Mouse (Mus musculus) hindbrain, embryonic 15.5 days (tissue): ENCODE measurements around the gene Arrb2. TPM values are rescaled to one million over a fixed set of nuclear protein-coding genes. Genes with fewer than 3 reads are reported as not detected.

ENCODE experiments used
- ATAC-seq: fragments of 200-750 bp; cut with Nextera tagmentation; 2 replicates; pipeline ENCODE4 v1.8.0; 2017; ENCODE audit warnings: low read depth, moderate number of reproducible peaks, moderate TSS enrichment; ENCODE audit not compliant: low FRiP score
- H3K27ac ChIP-seq: fragments of 300-500 bp; sonication (generic); replicated peaks from 2 replicates; pipeline ENCODE4 v1.5.1; 2015; ENCODE audit warnings: mild to moderate bottlenecking, inconsistent platforms
- H3K27me3 ChIP-seq: fragments of 300-500 bp; sonication (generic); 2 replicates; pipeline ENCODE4 v1.6.1; 2015; ENCODE audit warnings: control low read depth, inconsistent platforms
- H3K36me3 ChIP-seq: fragments of 300-500 bp; sonication (generic); 2 replicates; pipeline ENCODE4 v1.6.1; 2015; ENCODE audit warnings: control low read depth, inconsistent platforms
- H3K4me1 ChIP-seq: fragments of 300-500 bp; sonication (generic); replicated peaks from 2 replicates; pipeline ENCODE4 v1.6.1; 2015; ENCODE audit warnings: control low read depth, inconsistent platforms
- H3K4me2 ChIP-seq: fragments of 300-500 bp; sonication (generic); 2 replicates; pipeline ENCODE4 v1.6.1; 2015; ENCODE audit warnings: moderate library complexity, mild to moderate bottlenecking, inconsistent platforms
- H3K4me3 ChIP-seq: fragments of 300-500 bp; sonication (generic); 2 replicates; pipeline ENCODE4 v1.5.1; 2015; ENCODE audit warnings: mild to moderate bottlenecking, inconsistent platforms
- H3K9ac ChIP-seq: fragments of 300-500 bp; sonication (generic); 2 replicates; pipeline ENCODE4 v1.6.1; 2015; ENCODE audit warnings: inconsistent platforms
- H3K9me3 ChIP-seq: fragments of 300-500 bp; sonication (generic); 2 replicates; pipeline ENCODE4 v1.6.1; 2016; ENCODE audit warnings: control low read depth, inconsistent platforms
- WGBS: fragments of 180-500 bp; shearing (Covaris S2); methylation state at CpG from one replicate; pipeline ENCODE4 v1.1.7; 2015; 5-methylcytosine and 5-hydroxymethylcytosine counted together
- polyA plus RNA-seq: library from polyadenylated mRNA; unstranded; fragments of >200 nt; fragmentation: Nextera tagmentation; extraction: Ambion mirVana; gene quantifications from 2 replicates; pipeline ENCODE4 v1.2.1, GENCODE M21; 2015

Gene Arrb2
- polyA plus RNA-seq, 1 experiment from 2014 or later: 57.5 TPM

GRCm38 (mm10) chr11:70431574-70431973, 861 bp upstream of the Arrb2 start:
- no peak for ATAC-seq
- Histone ChIP-seq H3K4me3 (peak overlapping the region; percentile 82), H3K27me3 (no peaks in the 10 kb centered on the region), H3K36me3 (peaks cover 7% of the 10 kb centered on the region), H3K27ac (peak overlapping the region; percentile 93), H3K9me3 (no peaks in the 10 kb centered on the region), H3K4me2 (peak overlapping the region; percentile 78), H3K9ac (peak overlapping the region; percentile 15; the same call in 1 of the 2 replicates), H3K4me1 (peaks cover 36% of the 10 kb centered on the region)
- 22% methylated on average over 5 of the region's 5 CpGs for WGBS

DNA sequence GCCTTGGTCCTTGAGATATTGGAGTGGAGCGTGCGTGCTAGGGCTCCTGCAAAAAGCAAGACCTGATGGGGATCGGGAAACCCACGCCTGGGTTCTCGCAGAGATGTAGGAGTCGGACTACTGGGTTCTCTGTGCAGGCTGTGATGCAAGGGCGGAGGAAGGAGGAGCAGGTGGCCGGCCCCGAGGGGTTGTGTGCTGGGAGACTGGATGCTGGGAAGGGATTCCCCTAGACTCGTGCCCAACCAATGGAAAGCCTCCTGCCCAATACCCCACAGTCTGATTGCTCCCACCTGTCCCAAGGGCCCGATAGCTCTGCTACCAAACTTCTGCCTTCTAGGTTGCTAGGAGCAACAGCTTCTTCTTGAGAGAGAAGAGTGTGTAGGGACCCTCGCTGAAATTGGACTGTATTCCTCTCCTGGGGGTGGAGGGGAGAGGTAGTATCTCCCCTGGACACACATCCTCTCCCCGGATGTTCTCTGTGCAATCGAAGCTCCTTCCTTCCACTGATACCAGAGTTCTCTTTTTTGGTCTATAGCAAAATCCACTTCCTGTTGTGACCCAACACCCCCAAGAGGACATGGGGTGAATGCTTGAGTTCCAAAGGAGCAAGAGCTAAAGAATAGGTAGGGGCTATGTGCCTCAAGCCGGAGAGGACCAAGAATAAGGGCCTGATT, 597 bp downstream of the Arrb2 start:
- peak overlapping the region; percentile 78 for H3K4me2 ChIP-seq
- ATAC-seq: no peak; the same call in none of the 2 replicates

GRCm38 (mm10) chr11:70433569-70433943, 1.1 kb downstream of the Arrb2 start:
- peak overlapping the region; percentile 90 for H3K9ac ChIP-seq
- peaks cover 25% of the 10 kb centered on the region for H3K36me3 ChIP-seq
- peaks cover 36% of the 10 kb centered on the region for H3K4me1 ChIP-seq
- H3K4me2 ChIP-seq: peak overlapping the region; percentile 78
- WGBS: 67% methylated on average over 1 of the region's 1 CpGs
- no peaks in the 10 kb centered on the region for H3K27me3 ChIP-seq
- no peaks in the 10 kb centered on the region for H3K9me3 ChIP-seq
- peak overlapping the region; percentile 82 for H3K4me3 ChIP-seq
- no peak for ATAC-seq
- H3K27ac ChIP-seq: no peak overlapping the region

More for the DNA sequence above, 597 bp downstream of the Arrb2 start:
- peak overlapping the region; percentile 82 for H3K4me3 ChIP-seq
- peaks cover 20% of the 10 kb centered on the region for H3K36me3 ChIP-seq
- H3K9me3 ChIP-seq: no peaks in the 10 kb centered on the region
- peak overlapping the region; percentile 90 for H3K9ac ChIP-seq
- peak overlapping the region; percentile 93 for H3K27ac ChIP-seq
- H3K4me1 ChIP-seq: peaks cover 36% of the 10 kb centered on the region
- H3K27me3 ChIP-seq: no peaks in the 10 kb centered on the region
- 6% methylated on average over 15 of the region's 15 CpGs for WGBS

- peak overlapping the region; percentile 82 for H3K4me3 ChIP-seq
- H3K9ac ChIP-seq: peak overlapping the region; percentile 90
- H3K4me1 ChIP-seq: peaks cover 36% of the 10 kb centered on the region
- no peak for ATAC-seq
- H3K27me3 ChIP-seq: no peaks in the 10 kb centered on the region
- H3K36me3 ChIP-seq: peaks cover 29% of the 10 kb centered on the region
- peak overlapping the region; percentile 78 for H3K4me2 ChIP-seq
- no peak overlapping the region for H3K27ac ChIP-seq
- WGBS: 93% methylated on average over 3 of the region's 3 CpGs
- no peaks in the 10 kb centered on the region for H3K9me3 ChIP-seq
These were observed 1.5 kb downstream of the Arrb2 start for GRCm38 (mm10) chr11:70433951-70434350.

GRCm38 (mm10) chr11:70435476-70435875, 3.0 kb downstream of the Arrb2 start:
- Histone ChIP-seq H3K27ac (no peak overlapping the region), H3K4me3 (no peak overlapping the region), H3K27me3 (no peaks in the 10 kb centered on the region), H3K4me2 (no peak overlapping the region), H3K9ac (no peak overlapping the region), H3K9me3 (no peaks in the 10 kb centered on the region), H3K4me1 (peaks cover 35% of the 10 kb centered on the region), H3K36me3 (peaks cover 44% of the 10 kb centered on the region)
- ATAC-seq: no peak
- 75% methylated on average over 5 of the region's 5 CpGs for WGBS

DNA sequence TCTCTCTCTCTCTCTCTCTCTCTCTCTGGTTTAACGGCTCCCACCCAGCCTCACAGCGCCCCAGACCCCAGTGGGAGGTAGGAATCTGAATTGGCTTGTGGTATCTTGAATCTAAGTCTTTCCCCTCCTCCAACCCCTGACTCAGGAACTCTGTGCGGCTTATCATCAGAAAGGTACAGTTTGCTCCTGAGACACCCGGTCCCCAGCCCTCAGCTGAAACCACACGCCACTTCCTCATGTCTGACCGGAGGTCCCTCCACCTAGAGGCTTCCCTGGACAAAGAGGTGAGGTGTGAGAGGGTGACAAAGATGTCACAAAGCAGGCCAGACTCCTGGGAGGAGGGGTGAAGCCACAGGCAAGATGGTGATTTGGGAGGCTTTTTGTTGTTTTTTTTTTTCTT, 5.0 kb downstream of the Arrb2 start:
- WGBS: 95% methylated on average over 6 of the region's 6 CpGs
- Histone ChIP-seq H3K4me3 (no peak overlapping the region), H3K27me3 (no peaks in the 10 kb centered on the region), H3K27ac (no peak overlapping the region), H3K9ac (no peak overlapping the region), H3K4me2 (no peak overlapping the region), H3K4me1 (peaks cover 23% of the 10 kb centered on the region), H3K9me3 (no peaks in the 10 kb centered on the region), H3K36me3 (peaks cover 56% of the 10 kb centered on the region)
- no peak for ATAC-seq

- peaks cover 14% of the 10 kb centered on the region for H3K4me1 ChIP-seq
- no peak overlapping the region for H3K27ac ChIP-seq
- no peaks in the 10 kb centered on the region for H3K9me3 ChIP-seq
- no peak for ATAC-seq
- H3K9ac ChIP-seq: no peak overlapping the region
- H3K36me3 ChIP-seq: peaks cover 58% of the 10 kb centered on the region
- 94% methylated on average over 7 of the region's 7 CpGs for WGBS
- no peaks in the 10 kb centered on the region for H3K27me3 ChIP-seq
- H3K4me2 ChIP-seq: no peak overlapping the region
- no peak overlapping the region for H3K4me3 ChIP-seq
These were observed 6.4 kb downstream of the Arrb2 start for GRCm38 (mm10) chr11:70438728-70439374.

DNA sequence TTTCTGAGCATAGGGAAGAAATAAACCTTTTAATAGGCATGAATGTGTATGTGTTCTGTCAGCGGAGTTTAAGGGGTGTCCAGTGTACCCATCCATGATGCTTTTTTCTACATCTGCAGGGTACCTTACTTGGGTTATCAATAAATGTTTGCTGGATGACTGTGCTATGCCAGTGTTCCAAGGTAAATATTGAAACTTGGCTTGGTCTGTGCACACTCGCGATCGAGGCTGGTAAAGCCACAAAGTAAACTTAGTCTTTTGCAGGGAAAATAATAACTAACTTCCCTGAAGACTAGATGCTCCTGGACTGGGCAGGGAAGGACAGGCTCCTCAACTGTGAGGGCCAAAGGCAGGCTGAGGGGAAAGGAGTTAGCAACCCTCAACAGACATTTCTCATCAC, 8.2 kb downstream of the Arrb2 start:
- Histone ChIP-seq H3K9ac (no peak overlapping the region), H3K9me3 (no peaks in the 10 kb centered on the region), H3K4me3 (no peak overlapping the region), H3K36me3 (peaks cover 58% of the 10 kb centered on the region), H3K4me2 (no peak overlapping the region), H3K27ac (no peak overlapping the region), H3K27me3 (no peaks in the 10 kb centered on the region), H3K4me1 (no peaks in the 10 kb centered on the region)
- ATAC-seq: no peak
- WGBS: 97% methylated on average over 4 of the region's 4 CpGs

- Histone ChIP-seq H3K27me3 (no peaks in the 10 kb centered on the region), H3K36me3 (peaks cover 48% of the 10 kb centered on the region), H3K9me3 (no peaks in the 10 kb centered on the region), H3K4me2 (no peak overlapping the region), H3K9ac (no peak overlapping the region), H3K4me1 (no peaks in the 10 kb centered on the region), H3K27ac (no peak overlapping the region), H3K4me3 (no peak overlapping the region)
- WGBS: 93% methylated on average over 7 of the region's 7 CpGs
- ATAC-seq: no peak
These were observed 9.4 kb downstream of the Arrb2 start for GRCm38 (mm10) chr11:70441882-70442281.

DNA sequence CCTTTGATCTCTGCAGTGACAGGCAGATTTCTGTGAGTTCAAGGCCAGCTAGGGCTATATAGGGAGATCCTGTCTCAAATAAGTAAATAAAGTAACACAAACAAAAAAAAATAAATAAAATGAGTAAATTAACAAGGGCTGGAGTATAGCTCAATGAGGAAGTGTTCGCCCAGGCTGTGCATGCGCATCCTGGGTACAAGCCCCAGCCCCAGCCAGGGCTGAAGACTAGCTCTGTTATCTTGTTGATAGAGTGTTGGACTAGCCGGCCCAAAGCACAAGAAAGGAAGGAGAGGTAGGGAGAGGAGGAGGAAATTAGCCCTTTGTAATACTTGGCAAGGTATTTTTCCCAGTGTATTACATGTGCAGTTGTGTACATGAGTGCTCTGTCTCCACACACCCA, 11.5 kb downstream of the Arrb2 start:
- WGBS: 88% methylated on average over 3 of the region's 3 CpGs
- no peak for ATAC-seq
- H3K9me3 ChIP-seq: no peaks in the 10 kb centered on the region
- no peak overlapping the region for H3K4me3 ChIP-seq
- H3K4me2 ChIP-seq: no peak overlapping the region
- no peaks in the 10 kb centered on the region for H3K4me1 ChIP-seq
- no peak overlapping the region for H3K9ac ChIP-seq
- H3K36me3 ChIP-seq: peaks cover 29% of the 10 kb centered on the region
- H3K27ac ChIP-seq: no peak overlapping the region
- no peaks in the 10 kb centered on the region for H3K27me3 ChIP-seq

- Histone ChIP-seq H3K27ac (no peak overlapping the region), H3K9ac (no peak overlapping the region), H3K27me3 (no peaks in the 10 kb centered on the region), H3K4me2 (no peak overlapping the region), H3K4me3 (no peak overlapping the region), H3K4me1 (no peaks in the 10 kb centered on the region), H3K36me3 (peaks cover 22% of the 10 kb centered on the region), H3K9me3 (no peaks in the 10 kb centered on the region)
- no peak for ATAC-seq
- WGBS: 84% methylated on average over 6 of the region's 6 CpGs
These were observed 12.2 kb downstream of the Arrb2 start for GRCm38 (mm10) chr11:70444667-70445066.

GRCm38 (mm10) chr11:70446756-70447155, 14.3 kb downstream of the Arrb2 start:
- no peak overlapping the region for H3K4me2 ChIP-seq
- H3K4me3 ChIP-seq: no peak overlapping the region
- no peak overlapping the region for H3K9ac ChIP-seq
- H3K27ac ChIP-seq: no peak overlapping the region
- H3K27me3 ChIP-seq: no peaks in the 10 kb centered on the region
- H3K9me3 ChIP-seq: no peaks in the 10 kb centered on the region
- 0 out of 2 replicates have a peak, but pooled peaks cover 9% of the 10 kb centered on the region for H3K36me3 ChIP-seq
- 48% methylated on average over 3 of the region's 3 CpGs for WGBS
- no peak for ATAC-seq
- H3K4me1 ChIP-seq: 0 out of 2 replicates have a peak, but pooled peaks cover 3% of the 10 kb centered on the region
